Mouse (Mus musculus) gastrocnemius, adult 2 months (tissue): Measurements from ENCODE around the gene Dennd1b. TPM values are rescaled to one million over a fixed set of nuclear protein-coding genes. Genes with fewer than 3 reads are reported as not detected.

Experiments
- DNase-seq: peaks from one replicate; pipeline ENCODE4 v3.0.0; 2022
- H3K27ac ChIP-seq: fragments of 200-600 bp; 2 replicates; pipeline ENCODE4 v1.8.1; 2022; ENCODE audit warnings: mild to moderate bottlenecking
- H3K4me3 ChIP-seq: fragments of 200-600 bp; 2 replicates; pipeline ENCODE4 v1.8.1; 2022; ENCODE audit warnings: mild to moderate bottlenecking, moderate library complexity
- CTCF ChIP-seq: fragments of 200-600 bp; IDR thresholded peaks from 2 replicates; pipeline ENCODE4 v1.8.1; 2022; ENCODE audit warnings: antibody characterized with exemption, mild to moderate bottlenecking, moderate library complexity
- intact Hi-C: fragments of 180-260 bp; cut with DNase I; formaldehyde crosslinking; loops from one replicate; pipeline ENCODE4 v1.15.1; 2025
- total RNA-seq, 2 experiments: library from RNA; stranded (reverse); gene quantifications; 2 replicates each; pipeline ENCODE4 v1.2.3; 2021

Dennd1b gene
- total RNA-seq, 2 experiments from 2014 or later = 20.4 to 22.8 TPM

GRCm38 (mm10) chr1:138996663-138997062 is 33.4 kb downstream of the Dennd1b start:
- H3K4me3 ChIP-seq = no peak overlapping the region
- intact Hi-C loops = no loop called here
- TF ChIP-seq CTCF = no peak
- no peak for DNase-seq
- no peak overlapping the region for H3K27ac ChIP-seq

DNA sequence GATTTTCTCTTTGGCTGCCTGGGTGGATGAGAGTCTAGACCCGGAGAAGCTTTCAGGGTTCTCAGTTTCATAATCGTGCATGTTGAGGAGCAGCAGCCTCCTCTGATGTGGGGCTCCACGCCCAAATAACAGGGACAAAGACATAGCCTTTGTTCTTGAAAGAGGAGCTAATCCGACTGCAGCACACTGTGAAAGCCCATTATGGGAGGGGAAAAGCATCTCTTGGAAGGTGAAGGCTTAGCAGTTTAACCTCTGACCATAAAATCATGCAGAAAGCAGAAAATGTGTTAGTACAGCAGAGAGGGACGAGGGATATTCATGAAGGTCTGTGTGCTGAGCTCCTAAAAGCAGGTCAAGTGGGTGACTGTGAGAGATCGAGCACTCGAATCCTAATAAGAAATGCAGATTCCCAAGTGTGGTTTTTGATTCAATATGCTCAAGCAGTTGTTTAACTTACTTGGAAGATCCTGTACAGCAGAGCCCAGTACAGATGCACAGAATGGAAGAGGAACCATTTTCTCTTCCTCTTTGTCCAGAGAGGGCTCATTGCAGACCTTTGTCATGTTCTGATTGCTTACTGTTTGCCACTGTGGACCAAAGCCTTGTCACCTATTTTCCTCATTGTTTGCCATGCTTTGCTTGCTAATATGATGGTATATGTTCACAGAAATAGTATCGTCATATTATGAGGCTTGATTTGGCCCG is 37.6 kb downstream of the Dennd1b start:
- TF ChIP-seq CTCF = no peak
- Histone ChIP-seq H3K4me3 (no peak overlapping the region), H3K27ac (no peak overlapping the region)
- no peak for DNase-seq
- intact Hi-C loops = no loop called here

GRCm38 (mm10) chr1:139003503-139003902 is 40.3 kb downstream of the Dennd1b start:
- no peak overlapping the region for H3K27ac ChIP-seq
- TF ChIP-seq CTCF = no peak
- intact Hi-C loops = no loop called here
- DNase-seq = no peak
- H3K4me3 ChIP-seq = no peak overlapping the region

GRCm38 (mm10) chr1:139006000-139006399 is 42.8 kb downstream of the Dennd1b start:
- intact Hi-C loops = no loop called here
- Histone ChIP-seq H3K4me3 (no peak overlapping the region), H3K27ac (no peak overlapping the region)
- DNase-seq = no peak
- no peak for TF ChIP-seq CTCF

DNA sequence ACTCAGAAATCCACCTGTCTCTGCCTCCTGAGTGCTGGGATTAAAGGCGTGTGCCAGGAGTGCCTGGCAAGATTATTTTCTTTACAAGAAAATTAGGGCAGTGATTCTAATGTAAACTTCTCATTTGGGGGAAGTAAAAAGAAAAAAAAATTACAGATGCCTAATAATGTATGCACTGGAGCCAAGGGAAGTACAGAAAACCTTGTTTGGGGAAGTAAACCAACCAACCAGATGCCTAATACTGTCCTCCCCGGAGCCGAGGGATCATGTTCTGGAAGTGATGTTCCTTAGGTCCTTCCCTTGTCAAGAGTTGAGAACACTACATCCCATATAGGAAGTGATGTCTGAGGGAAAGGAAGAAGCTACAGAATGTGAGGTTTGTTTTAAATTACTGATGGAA is 44.2 kb downstream of the Dennd1b start:
- DNase-seq = no peak

GRCm38 (mm10) chr1:139015118-139015788 is 52.0 kb downstream of the Dennd1b start:
- TF ChIP-seq CTCF = no peak
- Histone ChIP-seq H3K4me3 (no peak overlapping the region), H3K27ac (no peak overlapping the region)
- DNase-seq = no peak
- intact Hi-C loops = no loop called here

More for the DNA sequence above, 44.2 kb downstream of the Dennd1b start:
- H3K27ac ChIP-seq = no peak overlapping the region
- H3K4me3 ChIP-seq = no peak overlapping the region
- intact Hi-C loops = no loop called here
- no peak for TF ChIP-seq CTCF

- DNase-seq = no peak
- intact Hi-C loops = no loop called here
- no peak overlapping the region for H3K27ac ChIP-seq
- no peak for TF ChIP-seq CTCF
- no peak overlapping the region for H3K4me3 ChIP-seq
Observed at GRCm38 (mm10) chr1:139021298-139021697, 58.1 kb downstream of the Dennd1b start.

GRCm38 (mm10) chr1:139025882-139026645 is 62.8 kb downstream of the Dennd1b start:
- no peak for TF ChIP-seq CTCF
- no peak overlapping the region for H3K4me3 ChIP-seq
- no peak for DNase-seq
- intact Hi-C loops = no loop called here
- H3K27ac ChIP-seq = no peak overlapping the region

- Histone ChIP-seq H3K4me3 (no peak overlapping the region), H3K27ac (no peak overlapping the region)
- intact Hi-C loops = no loop called here
- TF ChIP-seq CTCF = no peak
- no peak for DNase-seq
Observed at GRCm38 (mm10) chr1:139029521-139029920, 66.3 kb downstream of the Dennd1b start.

- H3K27ac ChIP-seq = no peak overlapping the region
Observed at GRCm38 (mm10) chr1:139032411-139032810, 69.2 kb downstream of the Dennd1b start.

DNA sequence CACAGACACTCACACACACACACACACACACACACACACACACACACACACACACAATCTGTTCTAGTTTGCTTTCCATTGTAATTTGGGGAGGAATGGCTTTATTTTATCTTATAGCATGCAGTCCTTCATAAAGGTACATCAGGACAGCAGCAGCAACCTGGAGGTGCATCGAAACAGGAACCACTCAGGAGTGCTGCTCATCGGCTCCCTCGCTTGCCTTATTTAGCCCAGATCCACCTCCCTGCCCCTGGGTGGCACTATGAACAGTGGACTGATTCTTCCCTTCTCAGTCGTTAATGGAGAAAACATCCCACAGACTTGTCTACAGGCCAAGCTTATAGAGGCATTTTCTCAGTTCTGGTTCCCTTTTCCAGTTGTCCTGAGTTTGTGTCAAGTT is 71.9 kb downstream of the Dennd1b start:
- Histone ChIP-seq H3K4me3 (no peak overlapping the region), H3K27ac (no peak overlapping the region)
- TF ChIP-seq CTCF = no peak
- intact Hi-C loops = no loop called here
- DNase-seq = no peak

More at GRCm38 (mm10) chr1:139032411-139032810, 69.2 kb downstream of the Dennd1b start:
- no peak for TF ChIP-seq CTCF
- H3K4me3 ChIP-seq = no peak overlapping the region
- no peak for DNase-seq
- intact Hi-C loops = no loop called here

DNA sequence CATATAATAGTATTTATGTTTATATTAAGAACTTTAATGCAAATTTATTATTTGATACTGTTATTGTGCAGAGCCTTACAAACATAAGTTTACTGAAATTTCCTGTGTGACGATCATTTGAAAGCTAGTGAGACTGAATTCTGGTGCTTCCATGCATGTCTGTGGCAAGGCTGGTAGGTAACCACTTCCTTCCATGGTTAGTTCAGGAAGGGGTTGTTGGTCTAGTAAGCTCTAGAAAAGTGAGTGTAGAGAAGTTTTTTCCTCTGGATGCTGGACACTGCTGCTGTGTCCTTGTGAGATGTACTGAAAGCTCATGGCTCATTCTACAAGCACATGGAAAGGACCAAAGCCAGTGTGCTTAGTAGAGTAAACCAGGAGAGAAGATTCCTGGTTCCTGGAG is 73.1 kb downstream of the Dennd1b start:
- TF ChIP-seq CTCF = no peak
- DNase-seq = no peak
- Histone ChIP-seq H3K4me3 (no peak overlapping the region), H3K27ac (no peak overlapping the region)
- intact Hi-C loops = no loop called here
